Mouse (Mus musculus) B cell, adult 2 months (primary cell): ENCODE measurements around the gene Mapk8ip3.

Experiments used
- DNase-seq, 2 experiments: peaks; one replicate each; pipeline ENCODE4 v3.0.0; 2022

Gene Mapk8ip3

GRCm38 (mm10) chr17:24900014-24900413, 36.8 kb downstream of the Mapk8ip3 start:
- DNase-seq: no peak

- DNase-seq: no peak
These were observed 37.6 kb downstream of the Mapk8ip3 start for GRCm38 (mm10) chr17:24899153-24899552.

GRCm38 (mm10) chr17:24898041-24898854, 38.5 kb downstream of the Mapk8ip3 start:
- no peak for DNase-seq

- DNase-seq: no peak
These were observed 39.2 kb downstream of the Mapk8ip3 start for GRCm38 (mm10) chr17:24897600-24897999.

- no peak for DNase-seq
These were observed 39.8 kb downstream of the Mapk8ip3 start for GRCm38 (mm10) chr17:24896993-24897269.

- DNase-seq: peak; percentile 74 to 75
These were observed 40.4 kb downstream of the Mapk8ip3 start, which contains the start of gene Nme3 for GRCm38 (mm10) chr17:24896241-24896992. Nme3 (plus strand) TSS chr17:24896500.

- peak; percentile 22 to 26 for DNase-seq
These were observed 41.1 kb downstream of the Mapk8ip3 start for GRCm38 (mm10) chr17:24895571-24896240.

- peak; percentile 72 to 75 for DNase-seq
These were observed 41.7 kb downstream of the Mapk8ip3 start, which contains the start of the genes Eme2 and Mrps34 for GRCm38 (mm10) chr17:24894995-24895547. Eme2 (minus strand) TSS chr17:24895087. Mrps34 (plus strand) TSS chr17:24895116.

GRCm38 (mm10) chr17:24894061-24894994, 42.4 kb downstream of the Mapk8ip3 start:
- no peak for DNase-seq

- DNase-seq: no peak
These were observed 43.5 kb downstream of the Mapk8ip3 start for GRCm38 (mm10) chr17:24893276-24893675.

GRCm38 (mm10) chr17:24892785-24893184, 44.0 kb downstream of the Mapk8ip3 start:
- no peak for DNase-seq

GRCm38 (mm10) chr17:24891321-24891720, 45.5 kb downstream of the Mapk8ip3 start:
- no peak for DNase-seq

- DNase-seq: no peak
These were observed 46.4 kb downstream of the Mapk8ip3 start for GRCm38 (mm10) chr17:24890151-24891092.

- DNase-seq: no peak
These were observed 47.9 kb downstream of the Mapk8ip3 start for GRCm38 (mm10) chr17:24888862-24889261.

GRCm38 (mm10) chr17:24887291-24888080, 49.3 kb downstream of the Mapk8ip3 start:
- no peak for DNase-seq

- DNase-seq: no peak
These were observed 49.9 kb downstream of the Mapk8ip3 start for GRCm38 (mm10) chr17:24886932-24887271.

- peak; percentile 96 to 97 for DNase-seq
These were observed 50.4 kb downstream of the Mapk8ip3 start, which contains the start of the genes Nubp2 and Spsb3 for GRCm38 (mm10) chr17:24886134-24886931. Nubp2 (minus strand) TSS chr17:24886349. Spsb3 (plus strand) TSS chr17:24886643.

- DNase-seq: no peak
These were observed 51.2 kb downstream of the Mapk8ip3 start for GRCm38 (mm10) chr17:24885356-24886133.
